Mouse (Mus musculus) heart, embryonic 16.5 days (tissue): Measurements from ENCODE around the gene Eif4e3. TPM values are rescaled to one million over a fixed set of nuclear protein-coding genes. Genes with fewer than 3 reads are reported as not detected.

Source experiments
- ATAC-seq: fragments of 200-750 bp; cut with Nextera tagmentation; replicated peaks from 2 replicates; pipeline ENCODE4 v1.8.0; 2017; ENCODE audit warnings: moderate number of reproducible peaks; ENCODE audit not compliant: insufficient read depth, low FRiP score; ENCODE audit errors: extremely low read depth
- H3K27ac ChIP-seq: fragments of 300-500 bp; sonication (generic); 2 replicates; pipeline ENCODE4 v1.5.1; 2014; ENCODE audit warnings: mild to moderate bottlenecking, low read length, control low read depth, moderate library complexity
- H3K27me3 ChIP-seq: fragments of 300-500 bp; sonication (generic); 2 replicates; pipeline ENCODE4 v1.6.1; 2014; ENCODE audit warnings: low read length, mixed read lengths; ENCODE audit not compliant: control insufficient read depth, insufficient read depth
- H3K36me3 ChIP-seq: fragments of 300-500 bp; sonication (generic); 2 replicates; pipeline ENCODE4 v1.6.1; 2014; ENCODE audit not compliant: control insufficient read depth, insufficient read depth
- H3K4me1 ChIP-seq: fragments of 300-500 bp; sonication (generic); 2 replicates; pipeline ENCODE4 v1.6.1; 2014; ENCODE audit warnings: low read length, mixed read lengths; ENCODE audit not compliant: control insufficient read depth, insufficient read depth
- H3K4me2 ChIP-seq: fragments of 300-500 bp; sonication (generic); 2 replicates; pipeline ENCODE4 v1.6.1; 2014; ENCODE audit warnings: low read depth, mild to moderate bottlenecking, control low read depth, low read length
- H3K4me3 ChIP-seq: fragments of 300-500 bp; sonication (generic); 2 replicates; pipeline ENCODE4 v1.5.1; 2014; ENCODE audit warnings: mild to moderate bottlenecking, control low read depth, low read length
- H3K9ac ChIP-seq: fragments of 300-500 bp; sonication (generic); 2 replicates; pipeline ENCODE4 v1.6.1; 2014; ENCODE audit warnings: low read length, control low read depth
- H3K9me3 ChIP-seq: fragments of 300-500 bp; sonication (generic); replicated peaks from 2 replicates; pipeline ENCODE4 v1.6.1; 2016; ENCODE audit warnings: low read length; ENCODE audit not compliant: control insufficient read depth
- WGBS: fragments of 180-500 bp; shearing (Covaris S2); extraction: QIAGEN DNeasy Blood & Tissue Kit; methylation state at CpG from one replicate; pipeline ENCODE4 v1.1.7; 2014; 5-methylcytosine and 5-hydroxymethylcytosine counted together
- polyA plus RNA-seq: library from polyadenylated mRNA; unstranded; fragments of >200 nt; fragmentation: Nextera tagmentation; extraction: Ambion mirVana; gene quantifications from 2 replicates; pipeline ENCODE4 v1.2.1, GENCODE M21; 2015

Gene Eif4e3
- polyA plus RNA-seq, 1 experiment from 2014 or later: 12.7 TPM

- no peaks in the 10 kb centered on the region for H3K36me3 ChIP-seq
- H3K9me3 ChIP-seq: no peaks in the 10 kb centered on the region
- no peak overlapping the region for H3K4me2 ChIP-seq
- no peak overlapping the region for H3K4me3 ChIP-seq
- 0 out of 2 replicates have a peak, but pooled peaks cover 3% of the 10 kb centered on the region for H3K27me3 ChIP-seq
- no peak for ATAC-seq
- H3K9ac ChIP-seq: no peak overlapping the region
- H3K27ac ChIP-seq: no peak overlapping the region
- WGBS: 50% methylated on average over 5 of the region's 5 CpGs
- peaks cover 15% of the 10 kb centered on the region for H3K4me1 ChIP-seq
Measured at GRCm38 (mm10) chr6:99669481-99670325, 3.1 kb upstream of the Eif4e3 start.

GRCm38 (mm10) chr6:99667290-99667689 lies 719 bp upstream of the Eif4e3 start:
- H3K4me3 ChIP-seq: peak overlapping the region; percentile 88
- H3K9ac ChIP-seq: no peak overlapping the region
- no peaks in the 10 kb centered on the region for H3K36me3 ChIP-seq
- H3K4me2 ChIP-seq: peak overlapping the region; percentile 91
- 59% methylated on average over 8 of the region's 8 CpGs for WGBS
- peaks cover 15% of the 10 kb centered on the region for H3K4me1 ChIP-seq
- no peak overlapping the region for H3K27ac ChIP-seq
- no peak for ATAC-seq
- H3K27me3 ChIP-seq: 0 out of 2 replicates have a peak, but pooled peaks cover 3% of the 10 kb centered on the region
- no peaks in the 10 kb centered on the region for H3K9me3 ChIP-seq

- peak overlapping the region; percentile 49 for H3K27ac ChIP-seq
- H3K27me3 ChIP-seq: 0 out of 2 replicates have a peak, but pooled peaks cover 3% of the 10 kb centered on the region
- H3K9me3 ChIP-seq: no peaks in the 10 kb centered on the region
- H3K4me3 ChIP-seq: peak overlapping the region; percentile 88
- H3K36me3 ChIP-seq: no peaks in the 10 kb centered on the region
- 25% methylated on average over 16 of the region's 16 CpGs for WGBS
- peaks cover 16% of the 10 kb centered on the region for H3K4me1 ChIP-seq
- peak overlapping the region; percentile 91 for H3K4me2 ChIP-seq
- ATAC-seq: no peak
- H3K9ac ChIP-seq: peak overlapping the region; percentile 91
Measured at GRCm38 (mm10) chr6:99665457-99666317, 884 bp downstream of the Eif4e3 start.

- WGBS: 68% methylated on average over 8 of the region's 8 CpGs
- no peak for ATAC-seq
Measured at GRCm38 (mm10) chr6:99663232-99663631, 3.3 kb downstream of the Eif4e3 start.

GRCm38 (mm10) chr6:99660443-99660842 lies 6.1 kb downstream of the Eif4e3 start:
- no peak for ATAC-seq
- no peaks in the 10 kb centered on the region for H3K36me3 ChIP-seq
- no peak overlapping the region for H3K9ac ChIP-seq
- H3K27me3 ChIP-seq: no peaks in the 10 kb centered on the region
- H3K27ac ChIP-seq: no peak overlapping the region
- H3K9me3 ChIP-seq: no peaks in the 10 kb centered on the region
- peaks cover 3% of the 10 kb centered on the region; the same call in 1 of the 2 replicates for H3K4me1 ChIP-seq
- 35% methylated on average over 3 of the region's 3 CpGs for WGBS
- no peak overlapping the region for H3K4me3 ChIP-seq
- H3K4me2 ChIP-seq: no peak overlapping the region

More at GRCm38 (mm10) chr6:99663232-99663631, 3.3 kb downstream of the Eif4e3 start:
- Histone ChIP-seq H3K27ac (no peak overlapping the region), H3K27me3 (0 out of 2 replicates have a peak, but pooled peaks cover 3% of the 10 kb centered on the region), H3K36me3 (no peaks in the 10 kb centered on the region), H3K9me3 (no peaks in the 10 kb centered on the region), H3K4me3 (no peak overlapping the region), H3K9ac (no peak overlapping the region), H3K4me2 (no peak overlapping the region), H3K4me1 (peaks cover 15% of the 10 kb centered on the region)

GRCm38 (mm10) chr6:99658586-99658985 lies 8.0 kb downstream of the Eif4e3 start:
- Histone ChIP-seq H3K27ac (no peak overlapping the region), H3K4me3 (no peak overlapping the region), H3K4me2 (no peak overlapping the region), H3K9me3 (no peaks in the 10 kb centered on the region), H3K27me3 (no peaks in the 10 kb centered on the region), H3K4me1 (peaks cover 12% of the 10 kb centered on the region; the same call in 1 of the 2 replicates), H3K36me3 (no peaks in the 10 kb centered on the region), H3K9ac (no peak overlapping the region)
- 77% methylated on average over 10 of the region's 10 CpGs for WGBS
- ATAC-seq: no peak

- Histone ChIP-seq H3K9me3 (no peaks in the 10 kb centered on the region), H3K4me3 (no peak overlapping the region), H3K36me3 (no peaks in the 10 kb centered on the region), H3K27me3 (no peaks in the 10 kb centered on the region), H3K9ac (no peak overlapping the region), H3K4me1 (peaks cover 12% of the 10 kb centered on the region; the same call in 1 of the 2 replicates), H3K27ac (no peak overlapping the region), H3K4me2 (no peak overlapping the region)
- no peak for ATAC-seq
- 90% methylated on average over 2 of the region's 2 CpGs for WGBS
Measured at GRCm38 (mm10) chr6:99656088-99656487, 10.5 kb downstream of the Eif4e3 start.

- 38% methylated on average over 7 of the region's 7 CpGs for WGBS
- peak overlapping the region; percentile 4; the same call in 1 of the 2 replicates for H3K4me3 ChIP-seq
- no peak overlapping the region for H3K27ac ChIP-seq
- ATAC-seq: no peak; the same call in 1 of the 2 replicates
- H3K4me2 ChIP-seq: no peak overlapping the region
- H3K9ac ChIP-seq: no peak overlapping the region
- no peaks in the 10 kb centered on the region for H3K27me3 ChIP-seq
- H3K36me3 ChIP-seq: no peaks in the 10 kb centered on the region
- H3K4me1 ChIP-seq: peaks cover 9% of the 10 kb centered on the region; the same call in 1 of the 2 replicates
- no peaks in the 10 kb centered on the region for H3K9me3 ChIP-seq
Measured at GRCm38 (mm10) chr6:99655488-99655887, 11.1 kb downstream of the Eif4e3 start.
